Mouse (Mus musculus): ENCODE measurements around the gene Spire2. TPM values are rescaled to one million over a fixed set of nuclear protein-coding genes. Genes with fewer than 3 reads are reported as not detected.

The Spire2 gene
- polyA plus RNA-seq, 1 experiment from 2014 or later: 6.9 TPM

GRCm38 (mm10) chr8:123402730-123403326 is 70.3 kb downstream of the Spire2 start:
- Histone ChIP-seq H3K9me3 (no peaks in the 10 kb centered on the region), H3K4me3 (no peak overlapping the region), H3K4me1 (peaks cover 21% of the 10 kb centered on the region), H3K27ac (no peak overlapping the region), H3K27me3 (ENCODE audit: poor library complexity, severe bottlenecking) (peaks cover 6% of the 10 kb centered on the region), H3K36me3 (replicated peaks) (peaks cover 57% of the 10 kb centered on the region)
- 94% methylated on average over 9 of the region's 9 CpGs for WGBS
- DNase-seq (ENCODE audit: extremely low spot score, low spot score): no peak

- peaks cover 20% of the 10 kb centered on the region for H3K27me3 ChIP-seq (ENCODE audit: poor library complexity, severe bottlenecking)
- H3K27ac ChIP-seq: no peak overlapping the region
- no peak for DNase-seq (ENCODE audit: extremely low spot score, low spot score)
- no peak overlapping the region for H3K4me3 ChIP-seq
- peaks cover 32% of the 10 kb centered on the region for H3K4me1 ChIP-seq
- H3K9me3 ChIP-seq: no peaks in the 10 kb centered on the region
- WGBS: 44% methylated on average over 8 of the region's 8 CpGs
- peaks cover 41% of the 10 kb centered on the region for H3K36me3 ChIP-seq (replicated peaks)
These were observed 72.0 kb downstream of the Spire2 start for GRCm38 (mm10) chr8:123404521-123404920.

GRCm38 (mm10) chr8:123406786-123407185 is 74.3 kb downstream of the Spire2 start, which contains the start of gene Mc1r:
TSS of gene Mc1r (plus strand) at chr8:123407107.
- WGBS: 7% methylated on average over 4 of the region's 4 CpGs
- Histone ChIP-seq H3K4me1 (peaks cover 54% of the 10 kb centered on the region), H3K27me3 (ENCODE audit: poor library complexity, severe bottlenecking) (peaks cover 43% of the 10 kb centered on the region), H3K4me3 (peak within 1 kb of the TSS; percentile 16; the same call in 1 of the 2 replicates), H3K27ac (0 out of 2 replicates have a peak within 1 kb of the TSS, but pooled peaks have one; percentile 63), H3K36me3 (replicated peaks) (peaks cover 18% of the 10 kb centered on the region), H3K9me3 (no peaks in the 10 kb centered on the region)
- DNase-seq (ENCODE audit: extremely low spot score, low spot score): peak; percentile 69

- H3K27ac ChIP-seq: no peak overlapping the region
- WGBS: 92% methylated on average over 13 of the region's 13 CpGs
- H3K4me3 ChIP-seq: no peak overlapping the region
- peaks cover 63% of the 10 kb centered on the region for H3K4me1 ChIP-seq
- H3K36me3 ChIP-seq (replicated peaks): peaks cover 10% of the 10 kb centered on the region
- DNase-seq (ENCODE audit: extremely low spot score, low spot score): no peak
- H3K9me3 ChIP-seq: no peaks in the 10 kb centered on the region
- H3K27me3 ChIP-seq (ENCODE audit: poor library complexity, severe bottlenecking): peaks cover 51% of the 10 kb centered on the region
These were observed 75.1 kb downstream of the Spire2 start for GRCm38 (mm10) chr8:123407612-123408011.

- DNase-seq (ENCODE audit: extremely low spot score, low spot score): no peak
- Histone ChIP-seq H3K4me3 (peak overlapping the region; percentile 75), H3K9me3 (no peaks in the 10 kb centered on the region), H3K27ac (peak overlapping the region; percentile 92), H3K27me3 (ENCODE audit: poor library complexity, severe bottlenecking) (peaks cover 64% of the 10 kb centered on the region), H3K4me1 (peaks cover 75% of the 10 kb centered on the region), H3K36me3 (replicated peaks) (no peaks in the 10 kb centered on the region)
- WGBS: 82% methylated on average over 9 of the region's 9 CpGs
These were observed 76.4 kb downstream of the Spire2 start for GRCm38 (mm10) chr8:123408586-123409544.

GRCm38 (mm10) chr8:123410049-123410587 is 77.6 kb downstream of the Spire2 start:
- Histone ChIP-seq H3K36me3 (replicated peaks) (no peaks in the 10 kb centered on the region), H3K27ac (peak overlapping the region; percentile 92), H3K9me3 (no peaks in the 10 kb centered on the region), H3K4me3 (peak overlapping the region; percentile 75), H3K27me3 (ENCODE audit: poor library complexity, severe bottlenecking) (peaks cover 68% of the 10 kb centered on the region), H3K4me1 (peaks cover 72% of the 10 kb centered on the region)
- DNase-seq (ENCODE audit: extremely low spot score, low spot score): no peak
- WGBS: 50% methylated on average over 8 of the region's 8 CpGs

GRCm38 (mm10) chr8:123410788-123411187 is 78.3 kb downstream of the Spire2 start:
- Histone ChIP-seq H3K27ac (peak overlapping the region; percentile 92), H3K27me3 (ENCODE audit: poor library complexity, severe bottlenecking) (peaks cover 68% of the 10 kb centered on the region), H3K4me1 (peaks cover 72% of the 10 kb centered on the region), H3K9me3 (no peaks in the 10 kb centered on the region), H3K4me3 (peak overlapping the region; percentile 75), H3K36me3 (replicated peaks) (no peaks in the 10 kb centered on the region)
- 3% methylated on average over 11 of the region's 11 CpGs for WGBS
- DNase-seq (ENCODE audit: extremely low spot score, low spot score): no peak

GRCm38 (mm10) chr8:123411246-123411645 is 78.7 kb downstream of the Spire2 start, which contains the start of gene Tubb3:
TSS of gene Tubb3 (plus strand) at chr8:123411424.
- Histone ChIP-seq H3K4me1 (peaks cover 72% of the 10 kb centered on the region), H3K27me3 (ENCODE audit: poor library complexity, severe bottlenecking) (peaks cover 68% of the 10 kb centered on the region), H3K4me3 (peak within 1 kb of the TSS; percentile 75)

GRCm38 (mm10) chr8:123411781-123412327 is 79.3 kb downstream of the Spire2 start:
- Histone ChIP-seq H3K27ac (peak overlapping the region; percentile 92), H3K9me3 (no peaks in the 10 kb centered on the region), H3K4me3 (peak overlapping the region; percentile 75), H3K4me1 (peaks cover 72% of the 10 kb centered on the region), H3K27me3 (ENCODE audit: poor library complexity, severe bottlenecking) (peaks cover 68% of the 10 kb centered on the region), H3K36me3 (replicated peaks) (0 out of 2 replicates have a peak, but pooled peaks cover 1% of the 10 kb centered on the region)
- WGBS: 3% methylated on average over 16 of the region's 16 CpGs
- DNase-seq (ENCODE audit: extremely low spot score, low spot score): peak; percentile 31

More at GRCm38 (mm10) chr8:123411246-123411645, 78.7 kb downstream of the Spire2 start, which contains the start of gene Tubb3:
- Histone ChIP-seq H3K27ac (peak within 1 kb of the TSS; percentile 92), H3K36me3 (replicated peaks) (no peaks in the 10 kb centered on the region), H3K9me3 (no peaks in the 10 kb centered on the region)
- peak; percentile 85 for DNase-seq (ENCODE audit: extremely low spot score, low spot score)
- under 1% methylated on average over 29 of the region's 29 CpGs for WGBS

GRCm38 (mm10) chr8:123412560-123413170 is 80.2 kb downstream of the Spire2 start:
- WGBS: under 1% methylated on average over 12 of the region's 12 CpGs
- Histone ChIP-seq H3K27ac (peak overlapping the region; percentile 92), H3K4me3 (peak overlapping the region; percentile 75), H3K9me3 (no peaks in the 10 kb centered on the region), H3K4me1 (peaks cover 68% of the 10 kb centered on the region), H3K36me3 (replicated peaks) (peaks cover 8% of the 10 kb centered on the region), H3K27me3 (ENCODE audit: poor library complexity, severe bottlenecking) (peaks cover 64% of the 10 kb centered on the region)
- DNase-seq (ENCODE audit: extremely low spot score, low spot score): peak; percentile 82

- Histone ChIP-seq H3K27me3 (ENCODE audit: poor library complexity, severe bottlenecking) (peaks cover 51% of the 10 kb centered on the region), H3K4me3 (peak overlapping the region; percentile 75), H3K4me1 (peaks cover 60% of the 10 kb centered on the region), H3K9me3 (no peaks in the 10 kb centered on the region), H3K36me3 (replicated peaks) (peaks cover 24% of the 10 kb centered on the region), H3K27ac (peak overlapping the region; percentile 92; the same call in 1 of the 2 replicates)
- WGBS: 18% methylated on average over 9 of the region's 9 CpGs
- no peak for DNase-seq (ENCODE audit: extremely low spot score, low spot score)
These were observed 81.7 kb downstream of the Spire2 start for GRCm38 (mm10) chr8:123414255-123414654.

Data from forebrain, embryonic 10.5 days (tissue).